In genomic region chr11:31169161-31170051, GRCm38 (mm10) we compare ENCODE assay signal across 8 mouse cellular contexts. TPM values are rescaled to one million over a fixed set of nuclear protein-coding genes. Genes with fewer than 3 reads are reported as not detected.
A peak's percentile ranks its signal among the peaks of the same experiment; 100 is the strongest.
DNase-seq lines count a peak whose midpoint lies in the region; ATAC-seq and TF ChIP-seq lines count a peak whose summit lies in the region.
"Had no signal": no experiment of that assay in that cellular context is flagged by ENCODE, and none has a peak within 500 bp of the region (broad histone marks: within the 10 kb centered on the region; RNA-seq: fewer than 3 reads in every experiment).

No protein-coding gene starts in this region.

- peak overlapping the region; percentile 36 to 37; a peak in 2 of 4 replicates for H3K27ac ChIP-seq in heart, embryonic 14.5 days (replicated peaks in 1 of 2; ENCODE audit: control insufficient read depth in 1 of 2, insufficient read depth in 1 of 2, low read depth in 2 of 2, low read length in 2 of 2)
- peak overlapping the region; percentile 59 for H3K27ac ChIP-seq in midbrain, embryonic 10.5 days (replicated peaks)

- H3K4me2 ChIP-seq in heart, embryonic 14.5 days (ENCODE audit: low read length), result peak overlapping the region; percentile 67

- WGBS in heart, embryonic 14.5 days, result 4% methylated on average over 21 of the region's 21 CpGs
- WGBS in midbrain, embryonic 10.5 days, result 2% methylated on average over 21 of the region's 21 CpGs

- peaks cover 0 to 5% of the 10 kb centered on the region in 2 experiments; a peak in 2 of 4 replicates for H3K4me1 ChIP-seq in heart, embryonic 14.5 days (ENCODE audit: control insufficient read depth in 2 of 2, insufficient read depth in 2 of 2, low read length in 2 of 2)
- H3K4me1 ChIP-seq in midbrain, embryonic 10.5 days, result peaks cover 12% of the 10 kb centered on the region

- H3K9me3 ChIP-seq in heart, embryonic 14.5 days (ENCODE audit: control insufficient read depth, low read length), result no peaks in the 10 kb centered on the region
- H3K9me3 ChIP-seq in midbrain, embryonic 10.5 days (replicated peaks), result no peaks in the 10 kb centered on the region

- H3K27me3 ChIP-seq in C2C12 (ENCODE audit: control insufficient read depth, insufficient read depth, insufficient read length), result no peaks in the 10 kb centered on the region
- no peaks in the 10 kb centered on the region for H3K27me3 ChIP-seq in heart, embryonic 14.5 days (ENCODE audit: control insufficient read depth, insufficient read depth, low read length)
- 0 out of 2 replicates have a peak, but pooled peaks cover 4% of the 10 kb centered on the region for H3K27me3 ChIP-seq in midbrain, embryonic 10.5 days (ENCODE audit: low read depth, poor library complexity, severe bottlenecking)

- no peak overlapping the region for H3K9ac ChIP-seq in heart, embryonic 14.5 days (ENCODE audit: low read length)

- peak overlapping the region; percentile 28 for H3K4me3 ChIP-seq in C2C12 (ENCODE audit: insufficient read depth, poor library complexity, severe bottlenecking)
- H3K4me3 ChIP-seq in heart, embryonic 14.5 days (ENCODE audit: control insufficient read depth in 1 of 2, insufficient read depth in 1 of 2, low read depth in 1 of 2, low read length in 2 of 2), result peak overlapping the region; percentile 35 to 50
- peak overlapping the region; percentile 60 for H3K4me3 ChIP-seq in midbrain, embryonic 10.5 days

- no peak for TF ChIP-seq CTCF in C2C12 (IDR thresholded peaks at IDR 0.05; ENCODE audit: control insufficient read depth, insufficient read depth, insufficient read length)

- DNase-seq in Muller cell, postnatal 12 days (ENCODE audit: inconsistent ontology term), result peak; percentile 69
- DNase-seq in kidney, postnatal 4 days, result peak; percentile 29 to 33
- DNase-seq in midbrain, embryonic 10.5 days (ENCODE audit: low spot score), result peak; percentile 62
- no peak for DNase-seq in urinary bladder, adult 2 months (ENCODE audit: low spot score)

- peak; percentile 18; the same call in 1 of the 2 replicates for ATAC-seq in common myeloid progenitor, adult 5-6 weeks (replicated peaks; ENCODE audit: low read depth, poor library complexity, severe bottlenecking)
- ATAC-seq in heart, embryonic 14.5 days (ENCODE audit: insufficient number of reproducible peaks, insufficient read depth, low FRiP score, low read depth), result peak; percentile 21; the same call in 1 of the 2 replicates

- no peaks in the 10 kb centered on the region for H3K79me3 ChIP-seq in C2C12 (ENCODE audit: low read depth)

- no peaks in the 10 kb centered on the region for H3K79me2 ChIP-seq in C2C12 (ENCODE audit: control insufficient read depth, insufficient read depth)

- H3K36me3 ChIP-seq in C2C12 (ENCODE audit: control insufficient read depth, insufficient read depth), result no peaks in the 10 kb centered on the region
- H3K36me3 ChIP-seq in heart, embryonic 14.5 days (ENCODE audit: control insufficient read depth, insufficient read depth, low read length), result no peaks in the 10 kb centered on the region
- H3K36me3 ChIP-seq in midbrain, embryonic 10.5 days, result no peaks in the 10 kb centered on the region

- H3ac ChIP-seq in C2C12 (ENCODE audit: control insufficient read depth, insufficient read length, low read depth), result peak overlapping the region; percentile 6

TF ChIP-seq in C2C12, 6 proteins besides CTCF, POLR2A, EP300 and RAD21:
- no peak for TF ChIP-seq USF1 (IDR thresholded peaks at IDR 0.05; ENCODE audit: low read depth)

RNA-seq across cellular contexts. Expression of gene Gm17332, which starts 12.9 kb away (rescaled TPM):
- polyA plus RNA-seq in C2C12 (2012; fragmentation: generic; extraction: Trizol), result not detected
- total RNA-seq in common myeloid progenitor, adult 5-6 weeks (2017), result not detected in 2 replicates
- polyA plus RNA-seq in heart, embryonic 14.5 days (2014; fragmentation: Nextera tagmentation; extraction: Ambion mirVana), result not detected in 2 replicates
- polyA plus RNA-seq in midbrain, embryonic 10.5 days (2016; fragmentation: Nextera tagmentation; extraction: Ambion mirVana), result not detected in 2 replicates
- not detected in 2 replicates for polyA plus RNA-seq in urinary bladder, adult 2 months (2012; rRNA removed)
- total RNA-seq: gastrocnemius, postnatal 4 days had no signal
